ENCODE assay signal across 8 mouse cellular contexts in genomic region chr17:50006721-50007351, GRCm38 (mm10).
DNase-seq lines count a peak whose midpoint lies in the region; TF ChIP-seq lines count a peak whose summit lies in the region.

No protein-coding gene starts in this region.

- no peak for TF ChIP-seq POLR2A in cerebellum, adult 2 months (IDR thresholded peaks at IDR 0.05; ENCODE audit: borderline replicate concordance, insufficient read depth, low read length)

- peaks cover 23% of the 10 kb centered on the region for H3K4me1 ChIP-seq in cerebellum, adult 2 months (ENCODE audit: control insufficient read depth, insufficient read depth, low read length)
- peaks cover 56% of the 10 kb centered on the region for H3K4me1 ChIP-seq in forebrain, embryonic 10.5 days

- H3K27me3 ChIP-seq in cerebellum, adult 2 months (ENCODE audit: control insufficient read depth, insufficient read depth, low read length), result no peaks in the 10 kb centered on the region
- H3K27me3 ChIP-seq in forebrain, embryonic 10.5 days (ENCODE audit: poor library complexity, severe bottlenecking), result no peaks in the 10 kb centered on the region

- peak; percentile 23 to 53 for DNase-seq in layer of hippocampus, adult 18-20 months (ENCODE audit: low spot score in 2 of 2)
- DNase-seq in layer of hippocampus, adult 9-10 months (ENCODE audit: low spot score), result no peak
- DNase-seq in cerebellum, adult 2 months, result peak; percentile 58 to 69
- DNase-seq in forebrain, embryonic 10.5 days (ENCODE audit: extremely low spot score, low spot score), result peak; percentile 81
- DNase-seq in layer of hippocampus, postnatal 14 days (ENCODE audit: low spot score in 2 of 2), result peak; percentile 39 to 49
- DNase-seq in adipocyte (ENCODE audit: low spot score), result no peak
- no peak for DNase-seq in kidney, adult 8-10 months
- DNase-seq in spleen, postnatal 10 days (ENCODE audit: low spot score in 2 of 2), result no peak

- no peak overlapping the region for H3K27ac ChIP-seq in cerebellum, adult 2 months (ENCODE audit: insufficient read depth, low read length)
- H3K27ac ChIP-seq in forebrain, embryonic 10.5 days, result peak overlapping the region; percentile 88

- WGBS in cerebellum, adult 2 months, result 43% methylated on average over 9 of the region's 9 CpGs
- 5% methylated on average over 9 of the region's 9 CpGs for WGBS in forebrain, embryonic 10.5 days

- no peaks in the 10 kb centered on the region; the same call in 1 of the 2 replicates for H3K36me3 ChIP-seq in forebrain, embryonic 10.5 days (replicated peaks)

- no peak overlapping the region for H3K4me3 ChIP-seq in cerebellum, adult 2 months (replicated peaks; ENCODE audit: insufficient read depth, low read depth, low read length)
- H3K4me3 ChIP-seq in forebrain, embryonic 10.5 days, result peak overlapping the region; percentile 34

- TF ChIP-seq CTCF in cerebellum, adult 2 months (IDR thresholded peaks at IDR 0.05; ENCODE audit: borderline replicate concordance, insufficient read depth, low read depth, low read length), result no peak

- H3K9me3 ChIP-seq in forebrain, embryonic 10.5 days, result peaks cover 3% of the 10 kb centered on the region; the same call in 1 of the 2 replicates

Comparison
In these comparisons a context has a peak if more than half of its experiments do, and no peak if none do; other contexts are left out.
1. DNase-seq: peak in layer of hippocampus, adult 18-20 months (2 of 2), cerebellum, adult 2 months (2 of 2), forebrain, embryonic 10.5 days (single experiment) and layer of hippocampus, postnatal 14 days (2 of 2); none in layer of hippocampus, adult 9-10 months (single experiment), adipocyte (single experiment), kidney, adult 8-10 months (0 of 2) and spleen, postnatal 10 days (0 of 2).